In the genomic region with DNA sequence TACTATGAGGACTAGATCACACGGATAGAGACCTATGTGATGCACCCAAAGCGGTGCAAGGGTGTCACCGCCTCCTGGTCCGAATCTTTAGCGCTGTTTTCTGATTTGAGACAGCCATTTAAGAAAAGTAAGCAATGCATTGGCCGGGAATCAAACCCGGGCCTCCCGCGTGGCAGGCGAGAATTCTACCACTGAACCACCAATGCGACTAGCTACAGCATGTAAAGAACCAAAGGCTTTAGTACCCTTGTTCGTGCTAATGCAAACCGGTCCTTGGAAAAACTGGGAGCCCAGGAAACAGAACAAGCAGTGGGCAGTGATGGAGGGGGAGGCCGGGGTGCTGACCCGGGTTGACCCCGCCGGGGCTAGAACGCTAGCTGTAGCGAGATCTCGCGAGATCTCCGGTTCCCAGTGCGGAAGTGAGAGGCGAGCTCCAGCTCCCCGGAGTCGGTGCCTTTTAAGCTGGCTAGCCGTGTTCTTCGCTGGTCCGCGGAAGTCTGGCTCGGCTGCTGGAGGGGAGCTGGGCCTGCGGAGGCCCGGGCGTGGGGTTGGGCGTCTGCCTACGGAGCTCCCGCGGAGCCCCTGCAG, we compare ENCODE assay signal across 8 mouse cellular contexts. TPM values are rescaled to one million over a fixed set of nuclear protein-coding genes. Genes with fewer than 3 reads are reported as not detected.
DNase-seq lines count a peak whose midpoint lies in the region; ATAC-seq and TF ChIP-seq lines count a peak whose summit lies in the region.

No protein-coding gene starts in this region.

- no peak for TF ChIP-seq CTCF in cortical plate, adult 2 months (IDR thresholded peaks at IDR 0.05; ENCODE audit: extremely low read depth, insufficient read depth, low read length)
- TF ChIP-seq CTCF in left cerebral cortex, adult 2 months (IDR thresholded peaks at IDR 0.05), result no peak

- intact Hi-C loops in left cerebral cortex, adult 2 months (cut with DNase I), result loop anchor here (2.0 kb wide), 1 partner anchor 40 kb away; no protein-coding TSS in a partner anchor

- no peaks in the 10 kb centered on the region for H3K36me3 ChIP-seq in macrophage (ENCODE audit: inconsistent target)

- TF ChIP-seq POLR2A in cortical plate, adult 2 months (IDR thresholded peaks at IDR 0.05; ENCODE audit: extremely low read depth, insufficient read depth, low read length), result peak; percentile 93

- peak overlapping the region; percentile 82 for H3K27ac ChIP-seq in cortical plate, adult 2 months (ENCODE audit: insufficient read depth, low read length)
- H3K27ac ChIP-seq in left cerebral cortex, adult 2 months, result peak overlapping the region; percentile 98
- H3K27ac ChIP-seq in macrophage, result peak overlapping the region; percentile 55

- peak; percentile 81 to 86 for DNase-seq in gastrocnemius, adult 8-10 months (ENCODE audit: low spot score in 2 of 2)
- peak; percentile 83 for DNase-seq in hindlimb bud, embryonic 11.5 days (ENCODE audit: extremely low spot score, low read depth, low spot score)
- DNase-seq in left cerebral cortex, adult 2 months (ENCODE audit: extremely low spot score in 1 of 2, low spot score in 2 of 2), result peak; percentile 90
- peak; percentile 86 for DNase-seq in retina, postnatal 7 days (ENCODE audit: low read depth, low spot score)
- peak; percentile 83 for DNase-seq in urinary bladder, adult 18-20 months (ENCODE audit: low spot score in 2 of 2)

- WGBS in macrophage (ENCODE audit: missing documents), result 11% methylated on average over 38 of the region's 38 CpGs

- no peaks in the 10 kb centered on the region for H3K79me2 ChIP-seq in macrophage (ENCODE audit: inconsistent target)

- peak overlapping the region; percentile 81 for H3K4me3 ChIP-seq in cortical plate, adult 2 months (ENCODE audit: insufficient read depth, low read length)
- H3K4me3 ChIP-seq in left cerebral cortex, adult 2 months, result peak overlapping the region; percentile 57
- H3K4me3 ChIP-seq in macrophage (ENCODE audit: inconsistent target), result peak overlapping the region; percentile 77

- ATAC-seq in activated CD4-positive, CD25-positive, alpha-beta regulatory T cell, adult 4 months, result peak; percentile 98

- H3K4me1 ChIP-seq in cortical plate, adult 2 months (ENCODE audit: control insufficient read depth, insufficient read depth, low read length), result no peaks in the 10 kb centered on the region

RNA-seq across cellular contexts. Expression of a gene that starts 25.4 kb away (rescaled TPM):
- polyA plus RNA-seq in activated CD4-positive, CD25-positive, alpha-beta regulatory T cell, adult 4 months (2017; shearing (Covaris generic)), result under 1 TPM in 1 of 2 experiments, not detected in 1; 0.53 TPM
- polyA plus RNA-seq in cortical plate, adult 2 months (2012; rRNA removed), result 8.1 and 8.8 TPM in 2 replicates
- total RNA-seq in gastrocnemius, adult 8-10 months (2022), result under 1 TPM in 1 of 4 experiments, not detected in 3; 0.16 TPM
- 10 to 100 TPM; 15.0 to 18.2 TPM for total RNA-seq in left cerebral cortex, adult 2 months (2021)
- total RNA-seq in macrophage (2018; cell fraction: chromatin; rRNA removed), result not detected
- not detected for total RNA-seq in macrophage (2018; cell fraction: cytosol; rRNA removed)
- total RNA-seq in macrophage (2018; cell fraction: nucleus; rRNA removed), result under 1 TPM in 1 of 26 experiments, not detected in 25; 0.29 TPM
- not detected in 3 replicates for polyA plus RNA-seq in macrophage (2018)

RNA-seq across cellular contexts. Expression of a gene that starts 38.0 kb away (rescaled TPM):
- polyA plus RNA-seq in activated CD4-positive, CD25-positive, alpha-beta regulatory T cell, adult 4 months (2017; shearing (Covaris generic)), result not detected
- 304 and 313 TPM in 2 replicates for polyA plus RNA-seq in cortical plate, adult 2 months (2012; rRNA removed)
- total RNA-seq in gastrocnemius, adult 8-10 months (2022), result not detected
- total RNA-seq in left cerebral cortex, adult 2 months (2021), result 100 to 1,000 TPM; 365 to 389 TPM
- total RNA-seq in macrophage (2018; cell fraction: chromatin; rRNA removed), result not detected
- total RNA-seq in macrophage (2018; cell fraction: cytosol; rRNA removed), result not detected
- total RNA-seq in macrophage (2018; cell fraction: nucleus; rRNA removed), result not detected
- polyA plus RNA-seq in macrophage (2018), result not detected in 3 replicates

RNA-seq across cellular contexts. Expression of a gene that starts 45.0 kb away (rescaled TPM):
- not detected for polyA plus RNA-seq in activated CD4-positive, CD25-positive, alpha-beta regulatory T cell, adult 4 months (2017; shearing (Covaris generic))
- polyA plus RNA-seq in cortical plate, adult 2 months (2012; rRNA removed), result 1.2 and 2.2 TPM in 2 replicates
- total RNA-seq in gastrocnemius, adult 8-10 months (2022), result under 1 TPM in 3 of 4 experiments, not detected in 1; 0.27 to 0.72 (median 0.48) TPM
- 1 to 10 TPM; 2.1 to 4.7 TPM for total RNA-seq in left cerebral cortex, adult 2 months (2021)
- 1 to 10 TPM in 8 of 26 experiments, under 1 TPM in 6, not detected in 12; 0.53 to 1.9 (median 1.2) TPM for total RNA-seq in macrophage (2018; cell fraction: chromatin; rRNA removed)
- 1 to 10 TPM in 13 of 26 experiments, under 1 TPM in 12, not detected in 1; 0.06 to 3.0 (median 1.6) TPM for total RNA-seq in macrophage (2018; cell fraction: cytosol; rRNA removed)
- 1 to 10 TPM in 12 of 26 experiments, under 1 TPM in 6, not detected in 8; 0.30 to 4.5 (median 1.5) TPM for total RNA-seq in macrophage (2018; cell fraction: nucleus; rRNA removed)
- polyA plus RNA-seq in macrophage (2018), result 0.11 to 0.15 TPM in 2 of 3 replicates, not detected in the other

Comparison
In these comparisons a context has a peak if more than half of its experiments do, and no peak if none do; other contexts are left out.
1. Peak in every context shown above with its lines: DNase-seq, ATAC-seq, H3K4me3 ChIP-seq and H3K27ac ChIP-seq.
2. RNA of a gene that starts 38.0 kb away (polyA plus RNA-seq): 304 to 313 TPM in cortical plate, adult 2 months; not detected in activated CD4-positive, CD25-positive, alpha-beta regulatory T cell, adult 4 months and not detected in macrophage; every median in the first group is over 100 times any median in the second.